Mouse (Mus musculus): Measurements from ENCODE around the gene Ccdc169. TPM values are rescaled to one million over a fixed set of nuclear protein-coding genes. Genes with fewer than 3 reads are reported as not detected.
A peak's percentile ranks its signal among the peaks of the same experiment; 100 is the strongest.

Gene Ccdc169
- total RNA-seq, 2 experiments from 2014 or later = 0.23 TPM; not detected in 1

- intact Hi-C loops (cut with DNase I) = no loop called here
- no peak for DNase-seq (ENCODE audit: low spot score in 2 of 2)
Observed at GRCm38 (mm10) chr3:55115989-55116388, 21.1 kb upstream of the Ccdc169 start.

- intact Hi-C loops (cut with DNase I) = no loop called here
- DNase-seq (ENCODE audit: low spot score in 2 of 2) = no peak
Observed at GRCm38 (mm10) chr3:55119275-55119898, 17.8 kb upstream of the Ccdc169 start.

- no peak for DNase-seq (ENCODE audit: low spot score in 2 of 2)
- intact Hi-C loops (cut with DNase I) = no loop called here
Observed at GRCm38 (mm10) chr3:55122336-55122870, 14.7 kb upstream of the Ccdc169 start.

- DNase-seq (ENCODE audit: low spot score in 2 of 2) = no peak
- intact Hi-C loops (cut with DNase I) = no loop called here
Observed at GRCm38 (mm10) chr3:55123064-55123463, 14.1 kb upstream of the Ccdc169 start.

- peak in 1 of 2 experiments; percentile 16 for DNase-seq (ENCODE audit: low spot score in 2 of 2)
- intact Hi-C loops (cut with DNase I) = no loop called here
Observed at GRCm38 (mm10) chr3:55129181-55129692, 7.9 kb upstream of the Ccdc169 start.

GRCm38 (mm10) chr3:55131576-55132233 lies 5.4 kb upstream of the Ccdc169 start:
- no peak for DNase-seq (ENCODE audit: low spot score in 2 of 2)
- intact Hi-C loops (cut with DNase I) = no loop called here

- intact Hi-C loops (cut with DNase I) = no loop called here
- no peak for DNase-seq (ENCODE audit: low spot score in 2 of 2)
Observed at GRCm38 (mm10) chr3:55139837-55140236, 2.7 kb downstream of the Ccdc169 start.

GRCm38 (mm10) chr3:55141401-55141800 lies 4.3 kb downstream of the Ccdc169 start:
- DNase-seq (ENCODE audit: low spot score in 2 of 2) = no peak
- intact Hi-C loops (cut with DNase I) = no loop called here

- DNase-seq (ENCODE audit: low spot score in 2 of 2) = no peak
- intact Hi-C loops (cut with DNase I) = no loop called here
Observed at GRCm38 (mm10) chr3:55144916-55145315, 7.8 kb downstream of the Ccdc169 start.

GRCm38 (mm10) chr3:55146441-55146840 lies 9.3 kb downstream of the Ccdc169 start:
- intact Hi-C loops (cut with DNase I) = no loop called here
- no peak for DNase-seq (ENCODE audit: low spot score in 2 of 2)

GRCm38 (mm10) chr3:55147156-55147555 lies 10.0 kb downstream of the Ccdc169 start:
- intact Hi-C loops (cut with DNase I) = no loop called here
- no peak for DNase-seq (ENCODE audit: low spot score in 2 of 2)

- intact Hi-C loops (cut with DNase I) = no loop called here
- DNase-seq (ENCODE audit: low spot score in 2 of 2) = no peak
Observed at GRCm38 (mm10) chr3:55148091-55148490, 11.0 kb downstream of the Ccdc169 start.

GRCm38 (mm10) chr3:55151656-55152433 lies 14.7 kb downstream of the Ccdc169 start:
- DNase-seq (ENCODE audit: low spot score in 2 of 2) = peak; percentile 63 to 78
- intact Hi-C loops (cut with DNase I) = loop anchor here (1.0 to 5.0 kb wide), 4 partner anchors 72 to 335 kb away; partner anchors contain the start of gene Dclk1

GRCm38 (mm10) chr3:55152673-55153334 lies 15.7 kb downstream of the Ccdc169 start:
- intact Hi-C loops (cut with DNase I) = loop anchor here (1.0 to 5.0 kb wide), 4 partner anchors 73 to 336 kb away; partner anchors contain the start of gene Dclk1
- no peak for DNase-seq (ENCODE audit: low spot score in 2 of 2)

- DNase-seq (ENCODE audit: low spot score in 2 of 2) = peak; percentile 39 to 87
- intact Hi-C loops (cut with DNase I) = loop anchor here (5.0 kb wide), 1 partner anchor 337 kb away; no protein-coding TSS in a partner anchor
Observed at GRCm38 (mm10) chr3:55154163-55154562, 17.0 kb downstream of the Ccdc169 start.

GRCm38 (mm10) chr3:55157413-55157812 lies 20.3 kb downstream of the Ccdc169 start:
- intact Hi-C loops (cut with DNase I) = no loop called here
- DNase-seq (ENCODE audit: low spot score in 2 of 2) = no peak

- no peak for DNase-seq (ENCODE audit: low spot score in 2 of 2)
- intact Hi-C loops (cut with DNase I) = no loop called here
Observed at GRCm38 (mm10) chr3:55161144-55161543, 24.0 kb downstream of the Ccdc169 start.

- intact Hi-C loops (cut with DNase I) = no loop called here
- no peak for DNase-seq (ENCODE audit: low spot score in 2 of 2)
Observed at GRCm38 (mm10) chr3:55163510-55163909, 26.4 kb downstream of the Ccdc169 start.

- no peak for DNase-seq (ENCODE audit: low spot score in 2 of 2)
- intact Hi-C loops (cut with DNase I) = no loop called here
Observed at GRCm38 (mm10) chr3:55172478-55172877, 35.3 kb downstream of the Ccdc169 start.

Measured in left cerebral cortex, postnatal 25 days (tissue).